Mouse (Mus musculus) thymus, postnatal 0 days (tissue): ENCODE data around the gene Prim1. TPM values are rescaled to one million over a fixed set of nuclear protein-coding genes. Genes with fewer than 3 reads are reported as not detected.
A peak's percentile ranks its signal among the peaks of the same experiment; 100 is the strongest.
"Not testable (repeated sequence)": the region's sequence is repeated elsewhere in the genome, so short reads cannot be mapped to it uniquely, and the experiment has no call there.

Experiments
- DNase-seq: peaks from one replicate; pipeline ENCODE4 v3.0.0-alpha.2; 2015; ENCODE audit warnings: low spot score
- polyA plus RNA-seq: library from polyadenylated mRNA; unstranded; fragments of >200 nt; fragmentation: Nextera tagmentation; extraction: Ambion mirVana; gene quantifications from 2 replicates; pipeline ENCODE4 v1.2.1, GENCODE M21; 2015

The Prim1 gene
- polyA plus RNA-seq, 1 experiment from 2014 or later, result 89.6 TPM

GRCm38 (mm10) chr10:128036746-128037425 lies 21.9 kb downstream of the Prim1 start:
- DNase-seq, result peak; percentile 19

GRCm38 (mm10) chr10:128037921-128038320 lies 23.0 kb downstream of the Prim1 start:
- DNase-seq, result no peak

DNA sequence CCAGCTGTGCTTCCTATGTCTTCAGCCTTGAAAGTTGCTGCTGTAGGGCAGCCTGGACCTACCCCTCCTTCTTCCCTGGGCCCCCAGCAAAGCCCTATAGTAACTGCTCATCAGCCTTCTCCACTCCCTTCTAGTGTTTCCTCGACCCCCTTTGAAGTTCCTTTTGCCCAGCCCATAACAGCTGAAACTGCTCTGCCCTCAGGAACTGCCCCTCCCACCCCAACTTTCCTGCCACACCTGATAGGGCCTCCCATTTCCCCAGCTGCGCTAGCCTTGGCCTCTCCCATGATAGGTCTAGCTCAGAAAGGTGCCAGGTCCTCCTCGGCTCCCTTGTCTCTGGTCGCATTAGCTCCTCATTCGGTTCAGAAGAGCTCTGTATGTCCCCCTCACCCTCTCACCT lies 24.2 kb downstream of the Prim1 start:
- peak; percentile 51 for DNase-seq

DNA sequence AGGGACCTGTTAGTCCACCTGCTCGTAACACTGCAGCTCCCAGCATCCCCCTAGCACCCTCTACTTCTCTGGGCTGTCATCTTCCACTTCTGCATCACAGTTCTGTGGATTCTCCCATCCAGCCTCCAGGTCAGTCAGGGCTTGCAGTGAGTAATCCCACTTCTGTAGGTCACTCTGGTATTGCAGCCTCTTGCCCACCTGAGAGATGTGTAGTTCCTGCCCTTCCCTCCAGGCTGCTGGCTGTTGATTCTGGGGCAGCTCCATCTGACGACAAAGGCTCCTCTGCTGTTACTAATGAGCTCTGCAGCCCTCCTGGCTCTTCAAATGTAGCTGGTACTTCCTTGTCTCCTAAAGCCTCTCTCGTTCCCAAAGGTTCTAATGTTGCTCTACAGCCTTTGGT lies 24.9 kb downstream of the Prim1 start:
- no peak for DNase-seq

DNA sequence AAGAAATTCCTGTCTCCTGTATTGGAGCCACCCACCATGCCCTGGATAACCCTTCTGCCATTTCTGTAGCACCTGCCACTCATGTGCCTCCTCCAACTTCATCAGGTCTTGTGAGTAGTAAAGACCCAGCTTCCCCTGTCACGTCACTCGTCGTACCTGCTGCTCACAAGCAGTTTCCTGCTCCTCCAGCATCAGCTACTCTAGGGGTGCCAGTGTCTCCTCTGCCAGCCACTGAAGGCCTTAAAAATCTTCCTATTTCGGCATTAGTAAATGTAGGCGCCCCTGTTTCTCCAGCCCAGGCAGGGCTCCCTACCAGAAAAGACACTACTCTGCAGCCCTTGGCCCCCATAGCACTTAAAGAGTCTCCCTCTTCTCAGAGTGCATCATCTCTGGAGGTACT lies 25.3 kb downstream of the Prim1 start:
- DNase-seq, result no peak

GRCm38 (mm10) chr10:128041636-128042035 lies 26.7 kb downstream of the Prim1 start:
- no peak for DNase-seq

DNA sequence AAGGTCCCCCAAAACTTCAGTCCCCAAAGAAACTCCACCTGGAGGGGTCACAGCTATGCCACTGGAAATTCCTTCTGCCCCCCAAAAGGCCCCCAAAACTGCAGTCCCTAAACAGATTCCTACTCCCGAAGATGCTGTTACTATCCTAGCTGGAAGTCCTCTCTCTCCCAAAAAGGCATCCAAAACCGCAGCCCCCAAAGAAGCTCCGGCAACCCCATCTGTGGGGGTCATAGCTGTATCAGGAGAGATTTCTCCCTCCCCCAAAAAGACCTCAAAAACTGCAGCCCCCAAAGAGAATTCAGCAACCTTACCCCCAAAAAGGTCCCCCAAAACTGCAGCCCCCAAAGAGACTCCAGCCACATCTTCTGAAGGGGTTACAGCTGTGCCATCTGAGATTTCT lies 27.5 kb downstream of the Prim1 start:
- no peak for DNase-seq

DNA sequence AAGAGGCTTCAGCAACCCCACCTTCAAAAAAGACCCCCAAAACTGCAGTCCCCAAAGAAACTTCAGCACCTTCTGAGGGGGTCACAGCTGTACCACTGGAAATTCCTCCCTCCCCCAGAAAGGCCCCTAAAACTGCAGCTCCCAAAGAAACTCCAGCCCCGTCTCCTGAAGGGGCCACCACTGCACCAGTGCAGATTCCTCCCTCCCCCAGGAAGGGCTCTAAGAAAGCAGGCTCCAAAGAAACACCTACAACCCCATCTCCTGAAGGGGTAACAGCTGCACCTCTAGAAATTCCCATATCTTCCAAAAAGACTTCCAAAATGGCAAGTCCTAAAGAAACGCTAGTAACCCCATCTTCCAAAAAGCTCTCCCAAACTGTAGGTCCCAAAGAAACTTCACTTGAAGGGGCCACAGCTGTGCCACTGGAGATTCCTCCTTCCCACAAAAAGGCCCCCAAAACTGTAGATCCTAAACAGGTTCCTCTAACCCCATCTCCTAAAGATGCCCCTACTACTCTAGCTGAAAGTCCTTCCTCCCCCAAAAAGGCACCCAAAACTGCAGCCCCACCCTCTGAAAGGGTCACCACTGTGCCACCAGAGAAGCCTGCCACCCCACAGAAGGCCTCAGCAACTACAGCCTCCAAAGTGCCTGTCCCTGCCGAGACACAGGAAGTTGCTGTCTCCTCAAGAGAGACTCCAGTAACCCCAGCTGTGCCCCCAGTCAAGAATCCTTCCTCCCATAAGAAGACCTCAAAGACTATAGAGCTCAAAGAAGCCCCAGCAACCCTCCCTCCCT lies 28.3 kb downstream of the Prim1 start:
- DNase-seq, result peak; percentile 65

- DNase-seq, result no peak
Measured at GRCm38 (mm10) chr10:128048157-128048556, 33.2 kb downstream of the Prim1 start.

DNA sequence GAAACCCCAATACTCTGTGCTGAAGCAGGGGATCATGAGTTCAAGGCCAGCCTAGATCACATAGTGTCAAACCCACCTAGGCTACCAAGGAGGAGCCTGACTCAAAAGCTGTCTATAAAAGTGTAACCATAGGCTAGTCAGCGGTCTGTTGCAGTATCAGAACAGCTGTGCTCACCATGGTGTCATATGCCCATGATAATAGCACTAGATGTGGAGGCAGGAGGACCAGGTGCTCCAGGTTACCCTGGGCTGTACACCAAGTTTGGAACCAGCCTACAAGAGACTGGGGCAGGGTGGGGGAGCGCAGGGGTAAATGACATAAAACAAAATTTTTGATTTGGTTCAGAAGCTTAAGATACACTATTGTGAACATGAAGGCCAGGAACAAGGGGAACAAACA lies 34.8 kb downstream of the Prim1 start:
- no peak for DNase-seq

DNA sequence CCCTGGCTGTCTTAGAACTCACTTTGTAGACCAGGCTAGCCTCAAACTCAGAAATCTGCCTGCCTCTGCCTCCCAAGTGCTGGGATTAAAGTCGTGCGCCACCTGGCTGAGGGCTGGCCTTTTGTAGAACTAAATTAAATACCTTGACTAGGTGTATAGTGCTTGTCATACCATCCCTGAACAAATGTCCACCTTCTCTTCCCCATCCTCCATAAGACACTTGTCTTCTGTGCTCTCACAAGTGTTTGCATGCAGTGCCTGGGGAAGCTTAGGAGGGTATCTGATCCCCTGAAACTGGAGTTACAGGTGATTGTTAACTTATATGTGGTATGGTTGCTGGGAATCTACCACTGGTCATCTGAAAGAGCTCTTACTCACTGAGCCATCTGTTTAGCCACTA lies 35.4 kb downstream of the Prim1 start:
- DNase-seq, result no peak

DNA sequence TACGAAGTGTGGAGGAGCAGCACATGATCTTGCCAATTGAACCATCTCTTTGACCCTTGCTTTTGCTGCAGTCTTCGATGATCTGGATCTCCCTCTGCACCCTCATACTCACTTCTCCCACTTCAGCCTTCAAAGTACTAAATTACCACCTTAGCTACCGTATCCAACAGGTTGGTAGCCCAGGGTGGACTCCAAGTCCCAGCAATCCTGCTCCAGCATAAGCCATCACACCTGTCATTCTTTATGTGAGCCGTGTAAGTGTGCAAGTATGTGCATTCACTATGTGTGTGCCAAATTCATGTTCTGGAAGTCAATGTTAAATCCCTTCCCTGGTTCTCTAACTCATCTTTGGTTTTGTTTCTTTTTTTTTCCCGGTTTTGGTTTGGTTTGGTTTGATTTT lies 36.6 kb downstream of the Prim1 start:
- DNase-seq, result no peak

DNA sequence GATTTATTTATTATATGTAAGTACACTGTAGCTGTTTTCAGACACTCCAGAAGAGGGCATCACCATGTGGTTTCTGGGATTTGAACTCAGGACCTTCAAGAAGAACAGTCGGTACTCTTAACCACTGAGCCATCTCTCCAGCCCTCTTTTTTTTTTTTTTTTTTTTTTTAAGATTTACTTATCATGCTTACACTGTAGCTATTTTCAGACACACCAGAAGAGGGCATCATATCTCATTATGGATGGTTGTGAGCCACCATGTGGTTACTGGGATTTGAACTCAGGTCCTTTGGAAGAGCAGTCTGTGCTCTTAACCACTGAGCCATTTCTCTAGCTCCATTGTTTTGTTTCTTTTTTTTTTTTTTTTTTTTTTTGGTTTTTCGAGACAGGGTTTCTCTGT lies 37.2 kb downstream of the Prim1 start:
- not testable (repeated sequence) for DNase-seq

DNA sequence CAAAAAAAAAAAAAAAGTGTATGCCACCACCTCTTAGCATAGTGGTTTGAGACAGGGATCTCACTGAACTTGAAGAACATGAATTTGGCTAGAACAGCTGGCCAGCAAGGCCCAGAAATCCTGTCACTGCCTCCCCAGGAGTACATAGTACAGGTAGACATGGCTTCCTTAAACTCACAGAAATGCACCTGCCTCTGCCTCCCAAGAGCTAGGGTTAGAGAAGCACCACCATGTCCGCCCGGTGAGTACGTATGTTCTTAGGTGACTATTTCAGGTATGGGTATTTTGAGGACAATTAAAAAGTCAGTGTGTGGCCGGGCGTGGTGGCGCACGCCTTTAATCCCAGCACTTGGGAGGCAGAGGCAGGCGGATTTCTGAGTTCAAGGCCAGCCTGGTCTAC lies 38.0 kb downstream of the Prim1 start:
- no peak for DNase-seq

- no peak for DNase-seq
Measured at GRCm38 (mm10) chr10:128058184-128058583, 43.2 kb downstream of the Prim1 start.

- peak; percentile 97 for DNase-seq
Measured at GRCm38 (mm10) chr10:128058601-128059151, 43.7 kb downstream of the Prim1 start, which contains the start of gene Ptges3. Gene Ptges3, plus strand, starts transcription at chr10:128058954.

DNA sequence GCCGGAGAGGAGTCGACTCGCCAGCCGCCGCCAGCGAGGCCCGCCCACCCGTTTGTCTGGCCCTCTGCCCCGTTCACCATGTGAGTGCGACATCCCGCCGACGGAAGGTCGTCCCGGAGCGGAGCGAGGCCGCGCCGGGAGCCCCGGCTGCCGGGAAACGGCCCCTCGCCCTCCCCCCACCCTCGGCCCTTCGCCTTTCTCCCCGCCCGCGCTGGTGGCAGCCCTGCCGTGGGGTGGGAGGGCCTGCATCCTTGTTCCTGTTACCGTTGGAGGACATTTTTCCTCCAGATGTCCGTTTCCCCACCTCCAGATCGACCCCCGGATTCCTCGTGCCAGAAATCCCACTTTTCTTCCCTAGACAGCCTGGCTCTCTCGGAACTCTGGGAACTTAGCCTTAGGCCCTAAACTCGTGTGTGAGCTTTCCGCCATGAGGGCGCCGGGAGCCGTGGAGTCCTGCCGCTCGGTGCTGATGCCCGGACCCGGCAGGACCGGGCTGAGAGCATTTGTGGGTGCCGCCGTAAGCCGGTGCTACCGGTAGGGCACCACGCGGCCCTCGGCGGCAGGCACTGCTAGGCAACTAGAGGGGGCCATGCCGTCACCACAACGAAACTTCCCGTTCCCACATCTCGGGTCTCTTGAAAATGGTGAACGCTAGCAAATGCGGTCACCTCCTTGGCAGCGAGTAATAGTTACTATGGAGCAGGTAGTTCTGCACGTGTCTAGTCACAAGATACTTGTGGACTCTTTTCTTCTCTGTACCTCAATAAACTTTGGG lies 44.4 kb downstream of the Prim1 start:
- peak; percentile 80 for DNase-seq

DNA sequence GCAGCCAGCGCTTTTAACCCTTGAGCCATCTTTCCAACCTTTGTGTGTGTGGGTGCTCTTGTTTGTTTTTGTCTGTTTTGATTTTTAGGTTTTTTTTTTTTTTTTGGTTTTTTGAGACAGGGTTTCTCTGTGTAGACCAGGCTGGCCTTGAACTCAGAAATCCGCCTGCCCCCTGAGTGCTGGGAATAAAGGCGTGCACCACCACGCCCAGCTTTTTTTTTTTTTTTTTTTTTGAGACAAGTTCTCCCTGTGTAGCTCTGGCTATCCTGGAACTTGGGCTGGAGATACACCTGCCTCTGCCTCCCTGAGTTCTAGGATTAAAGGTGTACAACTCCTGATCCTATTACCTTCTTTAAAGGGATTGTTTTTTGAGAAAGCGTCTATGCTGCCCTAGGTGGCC lies 46.1 kb downstream of the Prim1 start:
- DNase-seq, result no peak

- DNase-seq, result no peak
Measured at GRCm38 (mm10) chr10:128062221-128062989, 47.4 kb downstream of the Prim1 start.

- no peak for DNase-seq
Measured at GRCm38 (mm10) chr10:128066072-128066471, 51.1 kb downstream of the Prim1 start.

GRCm38 (mm10) chr10:128069201-128069600 lies 54.2 kb downstream of the Prim1 start:
- no peak for DNase-seq
